Mouse (Mus musculus) embryo, embryonic 10.5 days (tissue): Measurements from ENCODE around the gene Kbtbd6.

ENCODE experiments used
- DNase-seq: peaks from one replicate; pipeline ENCODE4 v3.0.0-alpha.2; 2015; ENCODE audit warnings: low spot score

Gene Kbtbd6

DNA sequence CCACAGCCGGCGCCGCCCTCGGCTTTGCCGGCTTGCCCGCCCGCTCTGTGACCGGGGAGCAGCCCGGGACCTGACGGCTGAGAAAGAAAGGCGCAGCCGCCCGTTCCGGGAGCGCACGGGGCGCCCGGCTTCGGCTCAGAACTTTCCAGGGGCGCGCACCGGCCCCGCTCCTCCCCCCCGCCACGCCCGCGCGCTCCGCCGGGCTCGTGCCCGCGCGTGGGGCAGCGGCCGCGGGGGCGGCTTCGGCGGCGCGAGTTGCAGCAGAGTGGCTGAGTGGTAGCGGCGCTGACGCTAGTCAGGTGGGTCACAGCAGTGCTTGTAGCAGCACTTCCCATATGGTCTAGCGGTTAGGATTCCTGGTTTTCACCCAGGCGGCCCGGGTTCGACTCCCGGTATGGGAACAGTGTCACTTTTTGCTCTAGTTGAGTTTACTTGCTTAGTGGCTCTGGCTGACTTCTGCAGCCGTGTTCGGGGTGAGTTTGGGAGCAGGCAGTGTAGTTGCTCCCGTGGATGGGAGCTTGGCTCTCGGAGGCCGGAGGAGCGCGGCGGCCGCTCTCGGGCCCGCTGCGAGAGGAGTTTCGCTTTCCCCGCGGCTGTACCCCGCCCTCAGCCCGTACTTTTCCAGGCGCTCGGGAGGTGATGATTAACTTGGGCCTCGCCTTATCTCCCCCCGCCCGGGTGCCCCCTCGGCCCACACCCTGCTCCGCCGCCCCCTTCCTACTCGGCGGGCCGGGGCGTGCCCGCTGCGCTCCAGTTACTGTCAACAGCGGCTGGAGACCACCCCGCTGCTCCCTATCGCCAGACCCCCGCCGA lies 29.9 kb downstream of the Kbtbd6 start, which contains the start of gene Wbp4:
TSS of gene Wbp4 (minus strand) at position 182 of the 813 bp plus-strand sequence.
- peak; percentile 96 for DNase-seq

DNA sequence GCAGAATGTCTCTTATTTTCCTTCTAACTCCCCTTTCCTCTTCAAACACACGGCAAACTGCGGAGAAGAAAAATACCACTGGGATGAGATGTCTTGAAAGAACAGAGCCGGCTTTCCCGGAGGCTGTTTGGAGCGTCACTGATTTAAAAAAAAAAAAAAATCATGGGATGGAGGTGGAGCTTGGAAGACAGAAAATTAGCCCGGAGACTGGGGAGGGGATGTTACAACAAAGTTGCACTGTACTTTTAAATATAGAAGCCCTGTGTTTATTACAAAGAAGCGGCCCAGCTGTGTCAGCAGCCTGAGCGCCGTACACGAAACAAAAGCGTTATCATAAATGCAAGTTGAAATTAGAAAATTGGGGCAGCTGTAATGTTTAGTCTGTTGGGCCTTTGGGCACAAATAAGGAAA lies 30.6 kb downstream of the Kbtbd6 start:
- DNase-seq, result peak; percentile 70

DNA sequence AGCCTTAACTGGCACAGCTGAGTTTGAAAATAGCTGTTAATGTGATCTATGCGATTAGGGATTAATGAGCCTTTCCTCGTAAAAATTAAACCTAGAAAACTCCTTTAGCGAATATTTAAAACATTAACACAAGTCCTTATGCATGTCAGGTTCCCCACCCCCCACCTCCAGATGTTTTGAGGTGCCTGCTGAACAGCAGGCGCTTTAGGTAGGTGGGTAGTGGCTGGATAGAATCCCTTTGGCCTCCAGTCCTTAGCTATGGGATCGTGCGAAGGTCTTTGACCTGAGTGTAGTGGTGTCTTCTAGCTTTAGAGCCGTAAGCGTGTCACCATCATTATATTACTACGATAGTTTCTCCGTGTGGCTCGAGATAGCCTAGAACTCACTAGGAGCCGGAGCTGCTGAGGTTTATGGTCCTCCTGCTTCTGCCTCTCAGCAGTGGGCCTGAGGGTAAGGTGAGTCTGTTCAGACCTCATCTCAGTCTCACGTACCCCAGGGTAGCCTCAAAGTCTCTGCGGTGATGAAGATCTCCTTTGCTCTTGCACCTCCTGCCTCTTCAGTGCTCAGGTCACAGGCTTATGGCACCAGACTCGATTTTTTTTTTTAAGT lies 31.2 kb downstream of the Kbtbd6 start:
- DNase-seq, result peak; percentile 29

DNA sequence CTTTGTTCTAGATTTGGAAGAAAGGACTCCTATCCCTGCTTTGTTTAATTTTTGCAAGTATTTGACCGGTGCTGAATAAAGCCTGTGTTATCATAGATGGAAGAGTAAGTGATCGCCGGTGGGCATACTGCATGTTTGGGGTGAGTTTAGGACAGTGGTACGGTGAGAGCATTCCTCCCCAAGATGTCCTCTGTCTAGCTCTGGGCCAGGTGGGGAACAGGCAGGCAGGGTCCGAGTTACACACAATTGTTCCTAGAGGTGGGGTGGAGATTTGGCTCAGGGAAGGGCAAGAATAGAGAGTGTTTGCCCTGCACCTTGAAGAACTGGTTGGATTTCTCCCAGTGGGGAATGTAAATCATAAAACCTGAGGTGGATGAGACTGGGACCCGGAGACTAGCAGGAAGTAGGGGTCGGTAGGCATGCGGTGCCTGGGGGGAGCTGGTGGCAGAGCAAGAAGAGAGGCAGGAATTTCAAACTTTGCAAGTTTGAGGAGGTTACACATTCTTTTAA lies 32.0 kb downstream of the Kbtbd6 start:
- no peak for DNase-seq

DNA sequence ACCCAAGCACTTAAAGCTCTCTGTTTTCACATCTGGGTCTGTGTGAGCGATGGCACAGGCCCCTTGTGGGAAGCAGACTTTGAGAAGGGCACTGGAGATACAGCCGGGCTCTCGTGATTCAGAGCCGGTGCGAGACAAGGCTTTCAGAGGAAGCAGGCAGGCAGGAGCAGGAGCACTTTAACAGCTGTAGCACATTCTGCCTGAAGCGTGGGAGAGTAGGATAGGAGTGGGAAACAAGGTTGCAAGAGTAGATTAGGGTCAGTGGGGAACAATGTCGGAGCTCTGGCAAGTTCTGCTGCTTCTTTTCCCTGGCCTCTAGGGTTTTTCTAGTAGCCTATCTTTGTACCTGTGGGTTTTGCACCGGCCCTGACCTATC lies 35.0 kb downstream of the Kbtbd6 start:
- peak; percentile 27 for DNase-seq

DNA sequence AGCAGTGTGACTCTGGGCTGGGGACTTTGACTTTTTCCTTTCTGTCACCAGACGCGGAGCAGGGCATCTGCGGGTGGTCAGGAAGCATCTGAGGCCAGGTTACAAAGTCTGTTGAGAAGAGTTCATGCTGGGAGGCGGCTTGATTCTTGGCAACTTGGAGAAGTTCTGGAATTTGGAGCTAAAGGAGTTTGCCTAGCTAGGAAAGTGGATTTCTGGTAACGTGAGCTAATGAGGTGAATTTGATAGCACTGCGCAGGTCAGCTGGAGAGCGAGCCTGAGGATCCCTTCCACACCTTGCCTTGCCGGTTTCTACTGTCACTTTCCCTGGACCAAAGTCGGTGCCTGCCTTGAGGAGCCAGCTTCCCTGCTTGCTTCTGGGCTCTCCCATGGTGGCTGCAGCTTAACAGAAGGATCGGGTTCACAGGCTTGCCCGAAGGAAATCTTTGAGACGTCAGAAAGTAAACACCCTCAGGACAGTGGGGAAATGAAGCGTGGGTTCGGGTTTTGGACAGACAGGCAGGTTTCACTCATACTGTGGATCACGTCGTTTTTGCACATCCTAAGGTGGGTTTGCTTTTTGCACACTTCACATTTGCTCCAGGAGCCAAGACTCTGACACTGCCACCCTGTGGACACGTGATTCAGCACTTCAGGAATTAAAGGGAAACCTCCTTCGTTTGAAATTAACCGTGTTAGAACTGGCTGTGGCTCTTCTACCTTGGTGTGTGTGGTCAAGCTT lies 35.5 kb downstream of the Kbtbd6 start:
- DNase-seq, result peak; percentile 70

DNA sequence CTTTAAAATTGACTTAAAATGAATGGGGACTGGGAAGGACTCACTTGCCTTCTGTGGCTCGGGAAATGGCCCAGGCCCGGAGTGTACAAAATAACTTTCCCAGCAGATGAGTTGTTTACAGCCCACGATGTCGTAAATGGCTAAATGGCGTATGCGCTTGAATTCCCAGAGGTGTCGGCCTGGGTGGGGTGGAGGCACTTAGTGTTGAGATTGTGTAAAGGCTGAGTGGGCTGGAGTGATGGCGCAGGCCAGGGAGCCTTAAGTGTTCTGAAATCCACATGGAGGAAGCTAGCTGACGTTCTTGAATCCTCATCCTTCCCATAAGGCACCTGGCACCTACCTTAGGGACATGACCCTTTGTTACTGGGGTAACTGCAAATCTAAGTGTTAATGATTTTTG lies 36.9 kb downstream of the Kbtbd6 start:
- no peak for DNase-seq

DNA sequence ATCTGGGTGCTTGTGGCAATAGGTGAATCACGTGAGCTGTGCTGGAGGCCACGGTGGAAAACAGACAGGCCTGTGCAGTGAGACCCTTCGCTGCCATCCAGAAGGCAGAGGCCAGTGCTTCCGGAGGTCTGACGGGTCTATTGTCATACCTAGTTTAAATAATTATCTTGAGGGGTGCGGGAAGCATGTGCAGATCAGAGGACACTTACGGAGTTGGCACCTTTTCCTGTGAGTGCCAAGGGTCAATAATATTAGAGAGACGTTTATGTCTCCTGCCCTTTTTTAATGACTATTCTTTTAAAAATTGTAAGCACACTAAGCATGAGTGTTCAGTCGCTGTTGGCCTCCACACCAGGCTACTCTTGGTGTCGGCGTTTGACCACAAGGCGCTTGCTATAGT lies 37.5 kb downstream of the Kbtbd6 start:
- no peak for DNase-seq

DNA sequence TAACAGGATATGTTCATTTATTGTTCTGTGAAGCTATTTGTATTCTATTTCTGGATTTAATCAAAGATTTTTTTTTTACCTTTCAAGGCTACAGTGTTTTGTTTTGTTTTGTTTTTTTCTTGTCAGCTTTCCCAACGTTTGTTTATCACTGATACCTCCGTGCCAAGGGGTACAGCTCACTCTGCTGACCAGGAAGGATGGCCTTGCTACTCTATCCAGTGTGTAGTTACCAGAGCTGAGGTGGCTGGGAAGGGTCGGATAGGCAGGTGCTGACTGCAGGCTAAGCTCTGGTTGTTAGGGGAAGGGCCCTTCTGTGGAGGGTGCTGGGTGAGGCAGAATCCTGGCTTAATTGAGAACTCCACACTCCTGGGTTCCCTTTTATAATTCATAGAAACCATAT lies 38.6 kb downstream of the Kbtbd6 start:
- DNase-seq, result no peak

DNA sequence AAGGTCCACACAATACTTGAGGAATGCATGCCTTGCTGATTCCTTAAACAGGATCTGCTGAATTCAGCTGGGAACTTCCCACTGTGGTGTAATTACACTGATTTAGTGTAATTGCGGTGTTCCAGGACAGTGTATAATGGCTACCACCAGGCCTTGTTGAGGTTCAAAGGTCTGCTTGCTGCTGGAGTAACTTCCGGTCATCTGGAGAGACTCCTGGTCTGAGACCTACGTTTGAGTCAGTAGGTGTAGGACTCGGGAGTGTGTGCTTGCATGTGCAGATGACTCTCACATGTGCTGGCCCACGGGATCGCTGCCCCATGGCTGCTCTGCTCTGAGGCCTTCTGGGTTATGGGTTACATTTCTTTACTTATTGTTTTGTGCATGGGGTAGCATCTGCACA lies 42.7 kb downstream of the Kbtbd6 start:
- DNase-seq, result no peak

DNA sequence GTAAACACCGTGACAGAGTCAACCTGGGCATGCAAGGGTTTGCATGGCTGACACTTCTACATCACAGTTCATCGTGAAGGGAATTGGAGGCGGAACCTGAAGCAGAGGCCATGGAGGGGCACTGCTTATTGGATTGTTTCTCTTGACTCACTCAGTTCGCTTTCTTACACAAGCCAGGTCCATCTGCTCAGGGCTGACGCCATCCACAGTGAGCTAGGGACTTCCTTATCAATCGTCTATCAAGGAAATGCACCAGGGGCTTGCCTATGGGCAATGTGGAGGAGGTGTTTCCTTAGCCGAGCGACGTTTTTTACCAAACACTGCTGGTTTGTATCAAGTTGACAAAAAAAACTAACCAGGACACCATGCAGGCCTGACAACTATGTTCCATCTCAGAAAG lies 47.7 kb downstream of the Kbtbd6 start:
- DNase-seq, result no peak

DNA sequence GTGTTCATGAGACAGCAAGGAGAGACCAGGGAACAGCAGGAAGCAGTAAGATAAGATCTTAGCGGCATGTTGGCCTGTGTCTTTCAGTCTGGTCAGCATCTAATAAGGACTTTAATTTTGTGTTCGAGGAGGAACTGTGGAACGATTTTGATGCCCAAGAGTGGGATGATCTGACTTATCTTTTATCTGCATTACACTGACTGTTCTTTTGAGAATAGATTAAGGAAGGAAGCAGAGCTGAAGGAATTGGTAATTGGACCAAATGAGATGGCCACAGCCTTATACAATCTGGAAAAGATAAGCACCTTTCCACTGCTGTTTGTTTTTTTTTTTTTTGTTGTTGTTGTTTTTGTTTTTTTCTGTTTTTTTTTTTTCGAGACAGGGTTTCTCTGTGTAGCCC lies 49.1 kb downstream of the Kbtbd6 start:
- no peak for DNase-seq

DNA sequence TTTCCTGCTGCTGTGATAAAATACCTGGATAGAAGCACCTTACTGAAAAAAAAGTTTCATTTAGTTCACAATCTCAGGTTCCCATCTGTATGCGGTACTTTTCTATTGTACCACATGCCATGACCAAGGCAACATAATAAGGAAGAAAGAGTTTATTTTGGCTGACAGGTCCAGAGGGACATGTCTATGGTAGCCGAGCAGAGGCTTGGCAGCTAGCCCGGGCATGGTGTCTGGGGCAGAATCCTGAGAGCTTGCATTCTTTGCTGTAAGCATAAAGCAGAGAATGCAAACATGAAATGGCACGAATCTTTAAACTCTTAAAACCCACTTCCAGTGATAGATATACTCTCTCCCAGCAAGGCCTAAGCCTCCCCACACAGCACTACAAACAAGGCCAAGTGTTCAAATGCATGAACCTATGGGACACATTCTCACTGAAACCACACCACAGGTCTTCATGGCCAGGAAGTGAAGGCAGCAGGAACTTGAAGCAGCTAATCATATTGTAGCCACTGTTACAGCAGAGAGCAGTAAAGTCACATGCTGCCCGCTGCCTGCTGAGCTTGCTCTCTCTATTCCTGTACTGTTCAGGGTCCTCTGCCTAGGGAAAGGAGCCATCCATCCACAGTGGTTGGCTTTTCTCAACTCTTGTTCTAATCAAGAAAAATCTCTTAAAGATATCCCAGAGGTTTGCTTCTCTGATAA lies 51.9 kb downstream of the Kbtbd6 start:
- DNase-seq, result no peak
